Mouse (Mus musculus): ENCODE measurements at regions not wholly inside any gene's neighbourhood (a gene's known extent, or its start where the extent isn't known, plus 50 kb on each side); places are given as distances from the start of the nearest gene placed in this dataset.

DNA sequence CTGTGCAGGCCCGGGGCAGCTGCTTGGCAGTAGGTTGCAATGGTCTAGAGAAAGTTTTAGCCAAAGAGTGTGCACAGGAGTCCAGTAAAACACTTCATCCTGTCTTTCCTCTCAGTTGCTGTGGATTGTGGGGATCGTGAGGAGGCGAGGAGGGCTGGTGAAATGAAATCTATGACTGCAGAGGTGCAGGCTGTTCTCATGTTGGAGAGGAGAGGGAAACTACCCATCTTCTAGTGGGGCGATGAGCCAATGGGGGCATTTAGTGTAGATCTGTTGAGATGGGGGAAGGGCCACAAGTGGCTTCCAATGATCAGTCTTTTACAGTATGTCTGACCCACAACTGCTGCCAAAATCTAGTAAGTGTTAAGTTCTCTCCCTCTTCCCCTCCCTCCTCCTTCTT is 203.4 kb downstream of the Rnd3 start:
- H3K4me2 ChIP-seq (ENCODE audit: low read depth, low read length): no peak overlapping the region
- H3K9ac ChIP-seq (replicated peaks; ENCODE audit: low read depth, low read length): no peak overlapping the region
- TF ChIP-seq CTCF (IDR thresholded peaks at IDR 0.05; ENCODE audit: low read depth) (no peak), EP300 (IDR thresholded peaks at IDR 0.05; ENCODE audit: low read depth) (no peak)
- no peaks in the 10 kb centered on the region for H3K36me3 ChIP-seq (replicated peaks; ENCODE audit: control insufficient read depth, insufficient read depth, low read length)
- no peak overlapping the region for H3K27ac ChIP-seq (ENCODE audit: low read depth)
- H3K9me3 ChIP-seq (replicated peaks; ENCODE audit: control insufficient read depth, low read length): no peaks in the 10 kb centered on the region
- DNase-seq (ENCODE audit: low spot score): no peak
- H3K27me3 ChIP-seq (ENCODE audit: control insufficient read depth, insufficient read depth, low read length): no peaks in the 10 kb centered on the region
- no peak for ATAC-seq (ENCODE audit: insufficient read depth, low read depth)
- H3K4me1 ChIP-seq (ENCODE audit: control insufficient read depth, insufficient read depth): no peaks in the 10 kb centered on the region
- H3K4me3 ChIP-seq (ENCODE audit: low read depth, low read length): no peak overlapping the region
- 86% methylated on average over 4 of the region's 4 CpGs for WGBS

DNA sequence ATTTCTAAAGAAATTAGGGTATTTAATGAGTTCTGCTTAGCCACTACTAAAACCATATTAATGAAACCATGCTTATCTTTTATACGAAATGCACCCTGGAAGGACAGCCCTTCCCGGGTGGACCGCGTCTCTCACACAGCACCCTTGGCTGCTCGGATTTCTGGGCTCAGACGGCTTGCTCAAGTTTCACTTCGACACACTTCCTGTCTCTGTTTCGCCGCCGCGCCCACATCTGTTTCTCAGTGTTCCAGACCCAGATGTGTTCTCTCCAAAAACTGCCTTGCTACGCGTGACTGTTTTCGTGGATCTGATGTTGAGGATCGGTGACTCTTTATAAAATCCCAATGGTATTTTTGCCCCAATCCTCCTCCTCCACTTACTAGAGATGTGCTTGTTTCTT is 205.7 kb downstream of the Rnd3 start:
- H3K4me3 ChIP-seq (ENCODE audit: low read depth, low read length): no peak overlapping the region

DNA sequence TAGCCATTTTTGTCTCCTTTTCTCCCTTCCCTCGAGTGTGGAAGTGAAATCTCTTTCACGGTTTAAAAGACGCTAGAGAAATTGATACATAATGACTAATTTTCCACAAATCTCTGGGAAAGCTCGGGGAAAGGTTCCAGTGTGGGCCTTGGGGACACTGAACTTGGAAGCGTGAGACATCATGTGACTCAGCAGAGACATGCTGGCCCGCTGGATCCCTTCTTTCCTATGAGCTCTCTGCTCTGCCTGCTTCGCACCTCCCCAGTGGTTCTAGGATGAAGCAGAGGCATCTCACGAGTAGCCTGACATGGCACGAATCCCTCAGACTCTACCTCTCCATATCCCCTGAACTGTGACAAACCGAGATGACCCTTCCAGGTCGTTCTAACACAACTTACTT is 206.2 kb downstream of the Rnd3 start:
- H3K9ac ChIP-seq (replicated peaks; ENCODE audit: low read depth, low read length): no peak overlapping the region
- no peak overlapping the region for H3K4me3 ChIP-seq (ENCODE audit: low read depth, low read length)
- TF ChIP-seq CTCF (IDR thresholded peaks at IDR 0.05; ENCODE audit: low read depth) (no peak), EP300 (IDR thresholded peaks at IDR 0.05; ENCODE audit: low read depth) (no peak)
- no peaks in the 10 kb centered on the region for H3K9me3 ChIP-seq (replicated peaks; ENCODE audit: control insufficient read depth, low read length)
- no peaks in the 10 kb centered on the region for H3K4me1 ChIP-seq (ENCODE audit: control insufficient read depth, insufficient read depth)
- H3K4me2 ChIP-seq (ENCODE audit: low read depth, low read length): no peak overlapping the region
- DNase-seq (ENCODE audit: low spot score) (no peak), ATAC-seq (ENCODE audit: insufficient read depth, low read depth) (no peak)
- no peaks in the 10 kb centered on the region for H3K36me3 ChIP-seq (replicated peaks; ENCODE audit: control insufficient read depth, insufficient read depth, low read length)
- WGBS: 67% methylated on average over 11 of the region's 11 CpGs
- H3K27ac ChIP-seq (ENCODE audit: low read depth): no peak overlapping the region
- H3K27me3 ChIP-seq (ENCODE audit: control insufficient read depth, insufficient read depth, low read length): no peaks in the 10 kb centered on the region

More for the DNA sequence above, 205.7 kb downstream of the Rnd3 start:
- Histone ChIP-seq H3K4me1 (ENCODE audit: control insufficient read depth, insufficient read depth) (no peaks in the 10 kb centered on the region), H3K9ac (replicated peaks; ENCODE audit: low read depth, low read length) (no peak overlapping the region), H3K27me3 (ENCODE audit: control insufficient read depth, insufficient read depth, low read length) (no peaks in the 10 kb centered on the region), H3K36me3 (replicated peaks; ENCODE audit: control insufficient read depth, insufficient read depth, low read length) (no peaks in the 10 kb centered on the region), H3K27ac (ENCODE audit: low read depth) (no peak overlapping the region), H3K9me3 (replicated peaks; ENCODE audit: control insufficient read depth, low read length) (no peaks in the 10 kb centered on the region), H3K4me2 (ENCODE audit: low read depth, low read length) (no peak overlapping the region)
- TF ChIP-seq EP300 (IDR thresholded peaks at IDR 0.05; ENCODE audit: low read depth) (no peak), CTCF (IDR thresholded peaks at IDR 0.05; ENCODE audit: low read depth) (no peak)
- DNase-seq (ENCODE audit: low spot score): no peak
- 86% methylated on average over 15 of the region's 15 CpGs for WGBS
- ATAC-seq (ENCODE audit: insufficient read depth, low read depth): no peak

DNA sequence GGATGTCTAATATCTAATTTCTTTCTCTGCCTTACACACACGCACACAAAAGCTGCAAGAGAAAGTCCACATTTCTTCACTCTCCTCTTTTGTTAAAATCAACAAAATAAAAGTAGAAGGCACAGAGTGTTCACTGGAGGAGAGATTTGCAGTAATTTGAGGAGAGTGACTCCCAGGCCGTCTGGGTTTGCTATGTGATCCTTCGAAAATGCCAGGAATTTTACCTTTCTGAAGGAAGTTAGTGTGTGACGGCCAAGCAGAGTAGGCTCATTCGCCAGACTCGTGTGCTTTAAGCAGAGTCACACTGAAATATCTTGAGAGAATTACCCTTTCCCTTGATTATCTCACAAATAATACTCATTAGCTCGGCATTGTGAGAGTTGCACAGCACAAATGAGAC is 216.0 kb downstream of the Rnd3 start:
- DNase-seq (ENCODE audit: low spot score) (no peak), ATAC-seq (ENCODE audit: insufficient read depth, low read depth) (no peak)
- H3K4me3 ChIP-seq (ENCODE audit: low read depth, low read length): no peak overlapping the region
- H3K4me1 ChIP-seq (ENCODE audit: control insufficient read depth, insufficient read depth): no peaks in the 10 kb centered on the region
- H3K4me2 ChIP-seq (ENCODE audit: low read depth, low read length): no peak overlapping the region
- H3K27ac ChIP-seq (ENCODE audit: low read depth): no peak overlapping the region
- no peaks in the 10 kb centered on the region for H3K9me3 ChIP-seq (replicated peaks; ENCODE audit: control insufficient read depth, low read length)
- no peaks in the 10 kb centered on the region for H3K27me3 ChIP-seq (ENCODE audit: control insufficient read depth, insufficient read depth, low read length)
- 55% methylated on average over 7 of the region's 7 CpGs for WGBS
- TF ChIP-seq CTCF (IDR thresholded peaks at IDR 0.05; ENCODE audit: low read depth) (no peak), EP300 (IDR thresholded peaks at IDR 0.05; ENCODE audit: low read depth) (no peak)
- no peak overlapping the region for H3K9ac ChIP-seq (replicated peaks; ENCODE audit: low read depth, low read length)
- H3K36me3 ChIP-seq (replicated peaks; ENCODE audit: control insufficient read depth, insufficient read depth, low read length): no peaks in the 10 kb centered on the region

DNA sequence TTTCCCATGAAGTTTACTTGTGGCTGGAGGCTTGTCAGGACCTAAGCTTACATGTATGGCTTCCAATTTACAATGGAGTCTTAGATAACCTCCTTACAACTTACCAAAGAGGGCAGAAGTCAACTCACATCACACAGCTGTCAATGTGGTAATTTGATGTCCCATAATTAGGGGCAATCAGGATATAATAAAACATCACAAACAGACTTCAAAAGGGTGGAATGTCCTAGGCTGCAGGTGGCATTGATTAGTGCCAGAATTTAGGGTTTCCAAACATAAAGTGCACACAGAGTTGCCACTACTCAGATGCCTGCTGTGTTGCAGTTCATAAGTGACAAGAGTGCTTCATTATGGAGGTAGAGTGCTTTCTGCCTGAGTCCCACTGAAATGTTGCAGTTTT is 227.9 kb downstream of the Rnd3 start:
- Histone ChIP-seq H3K27me3 (ENCODE audit: control insufficient read depth, insufficient read depth, low read length) (no peaks in the 10 kb centered on the region), H3K27ac (ENCODE audit: low read depth) (no peak overlapping the region), H3K4me1 (ENCODE audit: control insufficient read depth, insufficient read depth) (no peaks in the 10 kb centered on the region), H3K36me3 (replicated peaks; ENCODE audit: control insufficient read depth, insufficient read depth, low read length) (no peaks in the 10 kb centered on the region), H3K4me3 (ENCODE audit: low read depth, low read length) (no peak overlapping the region), H3K4me2 (ENCODE audit: low read depth, low read length) (no peak overlapping the region), H3K9ac (replicated peaks; ENCODE audit: low read depth, low read length) (no peak overlapping the region), H3K9me3 (replicated peaks; ENCODE audit: control insufficient read depth, low read length) (no peaks in the 10 kb centered on the region)
- ATAC-seq (ENCODE audit: insufficient read depth, low read depth): no peak
- TF ChIP-seq CTCF (IDR thresholded peaks at IDR 0.05; ENCODE audit: low read depth) (no peak), EP300 (IDR thresholded peaks at IDR 0.05; ENCODE audit: low read depth) (no peak)
- DNase-seq (ENCODE audit: low spot score): no peak

DNA sequence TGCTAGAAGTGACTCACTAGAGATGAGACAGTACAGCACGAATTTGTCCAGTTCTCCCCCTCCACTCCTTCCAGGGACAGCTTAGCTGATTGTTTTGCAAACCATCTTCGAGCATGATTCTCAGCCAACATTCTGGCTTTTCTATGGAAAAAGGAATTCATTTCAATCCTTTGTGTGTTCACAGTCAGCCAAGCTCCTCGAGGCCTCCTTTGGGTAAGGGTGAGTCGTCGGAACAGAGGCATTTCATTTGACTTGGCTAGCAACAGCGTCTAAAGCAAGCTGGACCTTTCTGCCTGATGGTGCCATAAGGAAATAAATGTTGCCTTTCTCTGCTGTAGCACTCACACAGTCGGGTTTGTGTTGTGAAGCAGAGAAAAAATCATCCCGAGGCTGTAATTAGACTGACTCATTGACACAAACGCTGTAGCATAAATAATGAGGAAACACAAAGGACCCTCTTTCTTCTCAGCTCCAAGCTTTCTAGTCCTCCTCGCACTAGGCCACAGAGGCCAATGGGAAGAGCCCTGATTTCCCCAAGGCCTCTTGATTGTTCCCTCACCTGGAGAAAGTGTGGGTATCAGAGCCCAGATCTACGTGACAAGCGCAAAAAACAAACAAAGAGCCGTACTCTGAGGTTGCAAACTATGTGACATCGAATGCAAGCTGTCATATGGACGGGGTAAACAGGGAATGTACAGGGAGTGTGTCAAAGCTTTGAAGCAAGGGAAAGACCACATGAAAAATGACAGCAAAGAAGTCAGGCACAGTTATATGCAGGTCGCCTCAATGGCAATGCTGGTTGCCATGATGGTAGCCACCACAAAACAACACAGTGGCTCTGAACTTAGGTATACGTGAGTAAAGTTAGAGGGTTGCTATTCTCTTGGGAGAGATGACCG is 232.3 kb downstream of the Rnd3 start:
- 73% methylated on average over 18 of the region's 18 CpGs for WGBS
- no peak overlapping the region for H3K4me2 ChIP-seq (ENCODE audit: low read depth, low read length)
- no peak overlapping the region for H3K27ac ChIP-seq (ENCODE audit: low read depth)
- no peak for TF ChIP-seq EP300 (IDR thresholded peaks at IDR 0.05; ENCODE audit: low read depth)
- TF ChIP-seq CTCF (IDR thresholded peaks at IDR 0.05; ENCODE audit: low read depth): no peak
- ATAC-seq (ENCODE audit: insufficient read depth, low read depth) (no peak), DNase-seq (ENCODE audit: low spot score) (no peak)
- H3K4me3 ChIP-seq (ENCODE audit: low read depth, low read length): no peak overlapping the region
- no peaks in the 10 kb centered on the region for H3K27me3 ChIP-seq (ENCODE audit: control insufficient read depth, insufficient read depth, low read length)
- no peaks in the 10 kb centered on the region for H3K9me3 ChIP-seq (replicated peaks; ENCODE audit: control insufficient read depth, low read length)
- no peaks in the 10 kb centered on the region for H3K4me1 ChIP-seq (ENCODE audit: control insufficient read depth, insufficient read depth)
- no peaks in the 10 kb centered on the region for H3K36me3 ChIP-seq (replicated peaks; ENCODE audit: control insufficient read depth, insufficient read depth, low read length)
- no peak overlapping the region for H3K9ac ChIP-seq (replicated peaks; ENCODE audit: low read depth, low read length)
